Mouse (Mus musculus): Measurements from ENCODE around the gene Gm10337. TPM values are rescaled to one million over a fixed set of nuclear protein-coding genes. Genes with fewer than 3 reads are reported as not detected.

Gene Gm10337
- total RNA-seq, 2 experiments from 2014 or later: not detected

DNA sequence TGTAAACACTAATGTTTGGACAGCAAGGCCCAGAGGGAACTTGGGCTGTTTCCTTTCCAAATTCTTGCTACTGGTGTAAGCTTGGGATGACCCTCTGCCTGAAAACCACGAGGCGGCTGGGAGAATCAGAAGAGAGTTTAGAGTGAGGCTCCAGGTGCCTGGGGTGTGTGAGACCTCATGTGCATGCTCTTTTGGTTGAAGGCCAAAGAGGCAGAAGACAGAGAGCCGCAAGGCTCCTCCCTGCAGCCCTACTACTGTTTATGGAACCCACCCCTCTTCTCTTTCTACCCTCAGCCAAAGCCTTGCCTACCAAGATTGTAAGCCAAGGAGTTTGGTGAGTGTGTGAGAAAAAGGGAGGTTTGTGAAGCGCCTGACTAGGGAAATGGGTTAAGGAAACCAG is 12.3 kb downstream of the Gm10337 start:
- no peak for ATAC-seq (ENCODE audit: poor library complexity, severe bottlenecking)

DNA sequence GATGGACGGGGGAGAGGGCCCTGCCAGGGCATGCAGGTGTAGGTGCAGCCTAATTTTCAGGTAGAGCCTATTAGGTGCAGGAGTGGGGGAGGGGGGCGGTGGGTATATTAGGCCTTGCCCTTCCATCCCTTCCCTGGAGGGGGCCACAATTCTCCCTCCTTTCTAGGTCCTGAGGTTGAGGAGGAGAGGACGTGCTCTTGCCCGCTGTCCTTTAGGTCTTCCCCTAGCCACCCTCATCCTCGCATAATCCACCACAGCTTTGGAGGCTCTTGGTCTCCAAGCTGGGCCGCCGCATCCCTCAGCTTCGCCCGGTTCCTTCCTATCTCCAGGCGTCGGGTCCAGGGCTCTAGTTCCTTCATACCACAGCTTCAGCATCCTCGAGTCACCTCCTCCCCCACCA is 12.8 kb downstream of the Gm10337 start:
- no peak for ATAC-seq (ENCODE audit: poor library complexity, severe bottlenecking)

DNA sequence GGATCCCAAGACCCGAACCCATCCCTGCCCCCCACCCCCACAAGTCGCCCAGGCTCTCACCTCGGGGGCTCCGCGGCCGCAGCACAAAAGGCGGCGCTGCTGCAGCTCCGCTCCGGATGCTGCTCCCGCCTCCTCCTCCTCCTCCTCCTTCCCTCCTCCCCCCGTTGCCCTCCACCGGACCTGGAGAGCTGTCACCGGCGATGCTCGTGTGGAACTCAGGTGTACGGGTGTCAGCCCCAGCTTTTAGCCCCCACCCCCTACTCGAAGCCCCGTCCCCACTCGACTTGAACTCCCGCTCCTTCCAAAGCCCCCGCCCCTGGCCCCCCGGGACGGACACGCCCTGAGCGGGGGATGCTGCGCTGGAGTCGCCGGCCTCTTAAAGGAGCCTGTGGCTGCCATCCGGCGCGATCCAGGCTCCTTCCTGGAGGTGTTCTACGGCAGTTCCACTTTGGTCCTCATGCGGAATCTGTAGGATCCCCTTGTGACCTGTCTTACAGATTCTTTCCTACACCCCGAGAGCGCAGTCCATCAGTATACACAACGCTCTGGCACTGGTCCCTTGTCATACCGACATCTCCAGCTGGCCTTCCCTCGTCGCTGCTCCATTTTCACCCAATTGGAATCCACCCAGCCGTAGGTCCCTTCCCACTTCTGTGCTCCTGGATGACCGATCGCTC is 13.3 kb downstream of the Gm10337 start, which contains the start of gene Map3k12:
TSS of gene Map3k12 (minus strand) at position 337 of the 677 bp plus-strand sequence.
- ATAC-seq (ENCODE audit: poor library complexity, severe bottlenecking): no peak

DNA sequence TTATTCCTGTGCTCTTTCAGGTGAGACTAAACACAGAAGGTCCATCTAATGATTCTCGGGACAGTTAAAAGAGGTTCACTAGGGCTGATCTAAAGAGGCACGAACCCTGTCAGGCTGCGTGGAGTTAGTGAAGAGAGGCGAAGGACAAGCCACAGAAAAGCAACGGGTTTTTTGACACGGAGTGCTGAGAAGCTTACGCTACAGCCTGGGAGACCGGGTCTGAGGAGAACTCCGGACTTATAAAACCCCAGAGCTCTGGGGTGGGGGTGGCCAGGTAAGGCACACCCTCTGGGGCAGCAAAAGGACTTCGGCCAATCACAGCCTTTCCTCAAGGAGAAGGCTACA is 14.1 kb downstream of the Gm10337 start:
- ATAC-seq (ENCODE audit: poor library complexity, severe bottlenecking): no peak

DNA sequence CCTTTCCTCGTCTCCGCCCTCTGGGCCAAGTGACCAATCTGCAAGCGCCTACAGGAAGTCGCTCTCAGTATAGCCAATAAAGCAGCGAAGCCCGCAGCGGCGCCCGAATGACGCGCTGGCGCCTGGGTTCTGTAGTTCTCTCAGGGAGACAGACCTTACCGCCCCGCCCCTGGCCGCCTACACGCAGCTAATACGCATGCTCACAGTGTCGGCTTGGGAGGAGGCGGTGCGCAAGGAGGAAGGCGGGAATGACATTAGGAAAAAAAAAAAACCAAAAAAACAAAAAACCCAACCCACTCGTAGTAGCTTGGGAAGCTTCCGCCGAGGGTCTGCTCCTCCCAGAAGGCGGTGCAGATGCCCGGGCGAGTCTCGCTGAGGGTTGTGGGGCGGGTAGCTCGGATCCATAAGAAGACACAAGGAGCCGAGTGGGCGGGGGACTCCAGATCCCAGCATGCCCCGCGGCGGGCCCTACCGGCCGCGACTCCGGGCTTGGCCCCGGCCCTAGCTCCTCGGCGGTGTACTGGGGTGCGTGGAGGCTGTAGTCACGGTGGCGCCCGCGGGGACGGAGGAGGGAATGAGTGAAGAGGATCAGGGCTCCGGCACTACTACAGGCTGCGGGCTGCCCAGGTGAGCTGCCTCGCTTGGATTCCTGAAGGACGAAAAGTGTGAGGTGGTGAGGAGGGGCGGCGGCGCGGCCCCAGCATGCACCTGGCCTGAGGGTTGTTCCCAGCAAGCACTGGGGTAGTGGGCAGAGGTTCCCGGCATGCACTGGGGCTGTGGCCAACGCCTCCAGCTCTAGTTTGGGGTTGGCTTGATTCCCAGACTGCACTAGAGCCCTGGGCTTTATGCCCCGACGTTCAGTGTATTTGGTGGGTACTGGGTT is 14.7 kb downstream of the Gm10337 start, which contains the start of gene Tarbp2:
TSS of gene Tarbp2 (plus strand) at position 217 of the 883 bp plus-strand sequence.
- ATAC-seq (ENCODE audit: poor library complexity, severe bottlenecking): peak; percentile 81

DNA sequence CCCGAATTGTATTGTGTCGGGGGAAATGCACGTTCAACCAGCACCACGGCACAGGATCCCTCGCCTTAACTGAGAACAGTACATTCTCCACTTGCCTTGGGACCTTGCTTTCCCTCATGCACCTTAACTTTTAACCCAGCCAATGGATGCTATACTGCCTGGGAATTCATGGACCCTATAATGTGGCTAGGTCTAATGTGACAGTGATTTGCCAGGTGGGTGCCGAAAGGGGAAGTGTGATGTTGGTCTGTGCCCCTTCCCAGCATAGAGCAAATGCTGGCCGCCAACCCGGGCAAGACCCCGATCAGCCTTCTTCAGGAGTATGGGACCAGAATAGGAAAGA is 15.3 kb downstream of the Gm10337 start:
- ATAC-seq (ENCODE audit: poor library complexity, severe bottlenecking): no peak

DNA sequence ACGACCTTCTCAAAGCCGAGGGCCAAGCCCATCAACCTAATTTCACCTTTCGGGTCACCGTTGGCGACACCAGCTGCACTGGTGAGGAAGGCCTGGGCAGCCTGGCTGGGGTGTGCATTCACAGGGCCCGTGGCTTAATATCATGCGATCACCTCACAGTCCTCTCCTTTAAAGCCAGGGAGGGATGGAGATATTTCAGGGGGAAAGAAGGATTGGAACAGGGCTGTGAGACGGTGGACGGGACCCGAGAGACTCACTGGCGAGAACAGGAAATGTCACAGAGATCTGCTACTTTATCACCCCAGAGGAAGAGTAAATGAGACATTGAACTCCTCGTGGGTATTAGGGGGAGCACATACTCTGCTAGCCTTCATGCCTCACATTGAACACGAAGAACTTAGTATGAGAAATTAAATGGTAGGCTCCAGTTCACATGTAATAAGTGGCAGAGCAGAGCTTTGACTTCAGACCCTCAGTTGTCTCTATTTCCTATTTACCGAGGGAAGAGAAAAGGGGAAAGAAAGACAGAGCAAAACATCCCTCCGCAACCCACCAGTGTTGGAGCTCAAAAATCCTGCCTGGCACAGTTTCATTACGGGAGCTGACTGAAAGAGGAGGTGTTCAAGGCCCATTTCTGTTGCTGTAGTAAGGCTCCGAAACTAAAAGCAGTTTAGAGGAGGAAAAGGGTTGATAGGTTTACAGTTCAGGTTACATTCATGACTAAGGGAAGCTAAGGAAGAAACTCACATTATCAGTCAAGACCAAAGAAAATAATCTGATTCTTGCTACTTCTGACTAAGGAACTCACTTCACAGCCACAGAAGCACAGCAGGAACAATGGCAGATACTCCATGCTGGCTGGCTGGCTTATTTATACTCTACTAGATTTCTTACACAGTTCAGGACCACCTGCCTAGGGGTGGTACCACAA is 16.0 kb downstream of the Gm10337 start:
- ATAC-seq (ENCODE audit: poor library complexity, severe bottlenecking): no peak

DNA sequence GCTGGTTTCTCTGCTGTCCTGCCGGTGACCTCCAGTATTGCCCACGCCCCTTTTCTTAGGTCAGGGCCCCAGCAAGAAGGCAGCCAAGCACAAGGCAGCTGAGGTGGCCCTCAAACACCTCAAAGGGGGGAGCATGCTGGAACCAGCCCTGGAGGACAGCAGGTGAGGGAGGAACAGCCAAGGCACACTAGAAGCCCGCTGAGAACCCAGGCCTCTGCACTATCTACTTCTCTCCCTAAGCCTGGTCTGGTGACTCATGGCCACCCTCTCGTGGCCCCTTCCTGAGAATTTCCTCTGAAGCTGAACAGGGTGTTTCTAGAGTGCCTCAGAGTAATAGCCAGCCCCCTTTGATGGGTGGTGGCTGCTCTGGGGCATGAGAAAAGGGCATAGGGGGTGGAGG is 16.9 kb downstream of the Gm10337 start:
- no peak for ATAC-seq (ENCODE audit: poor library complexity, severe bottlenecking)

DNA sequence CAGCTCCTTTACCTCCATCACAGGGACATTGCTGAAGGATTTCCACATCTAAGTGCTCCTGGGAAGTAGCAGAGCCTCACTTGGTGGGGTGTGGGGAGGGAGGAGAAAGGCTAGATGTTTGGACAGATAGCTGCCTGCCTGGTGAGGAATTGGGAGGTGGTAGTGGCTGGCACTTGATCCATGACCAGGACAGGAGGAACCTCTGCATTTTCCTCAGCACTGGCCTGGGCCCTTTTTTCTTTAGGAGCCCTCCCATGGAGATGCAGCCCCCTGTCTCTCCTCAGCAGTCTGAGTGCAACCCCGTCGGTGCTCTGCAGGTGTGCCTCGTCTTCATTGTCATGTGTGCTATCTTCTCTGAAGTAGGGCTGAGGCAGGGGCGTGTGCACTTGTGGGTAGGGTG is 18.0 kb downstream of the Gm10337 start:
- no peak for ATAC-seq (ENCODE audit: poor library complexity, severe bottlenecking)

DNA sequence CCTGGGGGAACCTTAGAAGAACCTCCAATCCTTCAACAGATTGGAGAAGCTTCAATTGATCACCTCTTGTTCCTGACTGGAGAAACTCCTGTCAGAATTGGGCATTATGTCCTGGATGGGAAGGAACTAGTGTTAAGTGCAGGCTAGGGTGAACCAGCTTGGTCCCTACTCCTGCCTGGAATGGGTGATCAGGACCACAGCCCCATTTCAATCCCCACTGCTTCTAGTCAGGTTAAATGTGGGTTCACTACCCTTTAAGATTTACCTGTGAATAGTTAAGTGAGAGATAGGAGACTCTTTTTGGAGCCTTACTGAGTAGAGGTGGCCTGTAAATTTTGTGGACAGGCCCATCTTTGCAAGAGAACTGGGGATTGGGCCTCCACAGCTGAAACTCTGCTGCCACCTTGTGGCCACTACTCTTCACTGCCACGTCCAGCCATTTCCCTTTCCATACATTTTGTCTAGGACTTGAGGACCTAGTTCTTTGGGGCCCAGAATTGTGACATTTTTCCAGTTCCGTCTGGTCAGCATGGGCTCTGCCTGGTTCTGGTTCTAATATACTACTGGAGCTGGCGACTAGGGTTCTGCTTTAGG is 21.5 kb downstream of the Gm10337 start, which contains the start of gene Npff:
TSS of gene Npff (minus strand) at position 51 of the 594 bp plus-strand sequence.
- ATAC-seq (ENCODE audit: poor library complexity, severe bottlenecking): peak; percentile 90

DNA sequence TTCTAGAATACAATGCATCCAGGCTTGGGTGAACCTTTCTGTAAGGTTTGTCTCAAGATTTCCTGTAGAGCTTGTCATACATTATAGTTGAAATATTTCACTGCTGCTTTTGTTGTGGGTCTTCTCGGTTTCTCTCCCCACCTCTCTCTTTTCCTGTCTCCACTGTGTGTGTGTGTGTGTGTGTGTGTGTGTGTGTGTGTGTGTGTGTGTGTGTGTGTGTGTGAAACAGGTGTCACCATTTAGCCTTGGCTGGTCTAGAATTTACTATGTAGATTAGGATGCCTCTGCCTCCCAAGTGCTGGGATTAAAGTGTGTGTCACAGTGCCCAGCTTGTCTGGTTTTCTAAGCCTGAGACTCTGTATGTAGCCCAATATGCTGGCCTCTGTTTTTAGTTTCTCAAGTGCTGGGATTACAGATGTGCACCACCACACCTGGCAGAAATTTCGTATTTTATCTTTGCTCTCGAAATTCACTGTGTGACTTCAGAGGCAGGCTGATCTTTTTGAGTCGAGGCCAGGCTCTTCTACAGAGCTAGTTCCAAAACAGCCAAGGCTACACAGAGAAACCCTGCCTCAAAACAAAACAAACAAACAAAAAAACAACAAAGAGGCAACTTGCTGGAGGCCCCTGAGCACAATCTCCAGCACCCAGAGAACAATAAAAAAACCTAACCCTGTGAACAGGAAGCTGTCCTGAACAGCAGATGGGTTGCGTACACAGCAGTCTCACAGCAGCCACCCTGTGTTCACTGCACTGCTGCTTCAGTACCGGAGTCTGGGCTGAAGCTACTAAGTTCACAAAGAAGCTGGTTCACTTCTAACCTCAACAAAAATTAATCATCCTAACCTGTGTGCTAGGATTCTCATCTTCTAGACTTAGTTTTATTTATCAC is 22.8 kb downstream of the Gm10337 start:
- ATAC-seq (ENCODE audit: poor library complexity, severe bottlenecking): no peak

DNA sequence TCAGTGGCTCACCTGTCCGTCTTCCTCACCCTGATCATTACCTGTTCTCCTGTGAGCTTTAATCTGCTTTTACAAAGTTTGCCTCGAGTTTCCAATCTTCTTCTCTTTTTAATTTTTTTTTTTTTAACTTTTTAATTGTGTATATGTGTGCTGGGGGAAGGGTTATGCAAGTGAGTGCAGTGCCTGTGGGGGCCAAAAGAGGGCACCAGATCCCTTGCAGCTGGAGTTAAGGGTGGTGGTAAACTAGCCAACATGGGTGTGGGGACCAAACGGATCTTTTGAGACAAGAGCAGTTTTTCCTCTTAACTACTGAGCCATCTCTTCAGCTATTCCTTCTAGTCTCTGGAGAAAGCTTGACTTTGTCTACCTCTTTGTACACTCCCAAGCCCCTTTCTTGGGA is 24.4 kb downstream of the Gm10337 start:
- ATAC-seq (ENCODE audit: poor library complexity, severe bottlenecking): no peak

DNA sequence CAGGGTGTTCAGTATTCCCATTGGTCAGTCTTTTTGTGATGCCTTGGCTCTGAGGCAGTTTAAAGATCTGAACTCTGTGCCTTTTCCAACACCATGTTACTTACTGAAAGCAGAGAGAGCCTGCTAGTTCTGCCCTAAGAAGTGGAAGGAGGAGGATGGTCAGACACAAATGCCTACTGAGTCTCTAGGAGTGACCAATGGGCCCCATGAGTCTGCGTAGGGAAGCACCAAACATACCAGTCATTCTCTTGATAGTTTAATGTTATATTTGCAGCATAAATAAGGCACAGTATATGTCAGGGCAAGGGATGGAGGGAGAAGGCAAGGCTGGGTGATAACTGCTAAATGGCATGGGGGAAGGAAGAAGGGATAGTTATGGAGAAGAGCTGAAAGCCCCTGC is 24.9 kb downstream of the Gm10337 start:
- no peak for ATAC-seq (ENCODE audit: poor library complexity, severe bottlenecking)

DNA sequence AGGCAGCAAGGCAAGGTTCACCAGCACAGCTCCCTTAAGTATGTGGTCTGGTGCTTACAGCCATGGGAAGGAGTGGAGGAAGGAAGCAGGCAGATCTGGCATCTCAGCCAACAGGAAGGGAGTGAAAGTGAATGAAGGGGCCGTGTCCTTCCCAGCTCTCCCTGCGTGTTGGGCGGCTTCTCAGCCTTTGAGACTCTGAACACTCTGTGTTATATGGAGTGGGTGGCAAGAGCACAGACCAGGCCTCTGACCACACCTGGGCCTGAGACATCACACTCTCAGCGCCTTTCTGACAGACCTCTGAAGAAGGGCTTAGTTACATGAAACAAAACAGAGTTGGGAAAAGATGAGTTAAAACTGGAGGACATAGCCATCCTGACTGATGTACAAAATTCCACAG is 27.0 kb downstream of the Gm10337 start:
- no peak for ATAC-seq (ENCODE audit: poor library complexity, severe bottlenecking)

DNA sequence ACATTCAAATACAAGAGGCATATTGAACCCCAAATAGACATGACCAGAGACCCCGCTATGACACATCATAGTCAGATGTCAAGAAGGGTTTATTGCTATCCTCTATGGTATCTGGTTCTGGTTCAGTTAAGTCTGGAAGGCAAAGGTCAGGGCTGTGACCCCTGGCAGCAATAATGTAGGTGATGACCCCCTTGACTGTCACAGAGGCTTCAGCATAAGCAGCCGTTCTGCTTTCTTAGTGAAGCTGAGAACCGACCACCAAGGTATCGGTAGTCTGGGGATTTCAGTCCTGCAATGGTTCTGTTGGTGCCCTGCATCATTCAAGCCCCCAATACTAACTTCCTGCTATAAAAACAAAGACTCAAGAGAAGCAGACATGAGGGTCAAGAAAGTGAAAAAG is 28.1 kb downstream of the Gm10337 start:
- no peak for ATAC-seq (ENCODE audit: poor library complexity, severe bottlenecking)

DNA sequence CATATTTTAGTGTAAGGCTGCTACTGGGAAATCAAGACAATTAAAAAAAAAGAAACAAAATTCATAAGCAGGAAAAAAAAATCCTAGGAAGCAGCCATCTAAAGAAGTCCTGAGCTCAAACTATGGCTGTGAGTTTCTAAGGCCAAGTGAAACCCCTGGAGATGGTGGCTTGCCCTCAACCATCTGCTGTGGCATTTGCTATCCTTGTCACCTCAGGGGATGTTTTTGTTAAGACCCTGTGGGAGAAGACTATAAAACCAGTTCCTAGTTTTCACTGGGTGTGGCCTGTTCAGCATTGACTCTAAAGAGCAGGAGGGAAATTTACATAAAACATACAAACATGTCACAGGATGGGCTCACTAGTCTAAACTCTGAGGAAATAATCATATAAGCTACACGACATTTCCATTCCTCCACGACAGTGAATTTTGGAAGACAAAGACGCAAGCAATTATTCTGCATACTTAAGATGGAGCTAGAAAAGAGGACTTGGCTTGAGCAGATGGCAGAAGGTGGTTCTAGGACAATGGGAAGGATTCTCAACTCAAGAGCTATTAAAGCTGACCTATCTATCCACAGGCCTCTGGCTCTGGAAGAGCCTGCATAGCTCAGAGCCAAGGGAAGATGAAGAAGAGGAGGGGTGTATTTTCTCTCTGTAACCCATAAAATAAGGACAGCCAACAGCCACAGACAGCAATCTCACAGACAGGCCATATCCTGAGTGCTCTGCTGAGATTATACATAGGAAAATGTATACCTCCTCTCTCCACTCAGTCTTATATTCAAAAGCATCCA is 28.8 kb downstream of the Gm10337 start:
- no peak for ATAC-seq (ENCODE audit: poor library complexity, severe bottlenecking)

DNA sequence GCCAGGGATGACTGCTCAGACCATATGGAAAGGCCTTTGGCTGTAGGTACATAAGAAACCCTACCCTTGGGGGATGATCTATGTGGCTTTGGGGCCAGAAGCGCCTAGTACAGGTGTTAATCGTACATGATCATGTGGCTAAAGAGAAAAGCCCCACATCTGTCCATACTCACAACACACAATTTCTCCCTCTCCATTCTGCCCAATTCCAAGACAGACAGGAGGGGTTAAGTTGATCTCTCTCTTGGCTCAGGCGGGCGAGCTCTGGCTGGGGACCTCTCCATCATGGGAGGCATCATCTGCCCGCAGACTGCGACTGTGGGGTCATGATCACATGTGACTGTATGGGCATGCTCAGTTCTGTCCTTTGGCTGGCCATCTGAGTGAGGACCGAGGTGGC is 30.4 kb downstream of the Gm10337 start:
- ATAC-seq (ENCODE audit: poor library complexity, severe bottlenecking): no peak

DNA sequence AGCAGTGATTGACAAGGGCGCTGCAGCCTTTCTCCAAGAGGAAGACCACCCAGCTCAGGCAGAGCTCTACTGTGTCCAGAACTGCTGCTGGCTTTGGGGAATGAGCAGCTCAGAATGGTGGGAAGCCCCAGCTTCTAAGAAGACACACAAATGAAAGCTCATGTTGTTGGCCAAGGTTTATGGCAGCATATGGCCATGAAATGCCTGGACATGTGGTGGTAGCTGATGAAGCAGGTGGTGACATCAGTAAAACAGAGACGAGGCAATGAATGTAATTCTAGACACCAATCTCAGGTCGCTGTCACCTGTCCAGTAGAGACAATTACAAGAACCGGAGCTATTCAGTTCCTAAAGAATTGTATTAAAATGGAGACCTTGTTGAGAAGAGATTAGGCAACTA is 41.3 kb downstream of the Gm10337 start:
- no peak for ATAC-seq (ENCODE audit: poor library complexity, severe bottlenecking)

DNA sequence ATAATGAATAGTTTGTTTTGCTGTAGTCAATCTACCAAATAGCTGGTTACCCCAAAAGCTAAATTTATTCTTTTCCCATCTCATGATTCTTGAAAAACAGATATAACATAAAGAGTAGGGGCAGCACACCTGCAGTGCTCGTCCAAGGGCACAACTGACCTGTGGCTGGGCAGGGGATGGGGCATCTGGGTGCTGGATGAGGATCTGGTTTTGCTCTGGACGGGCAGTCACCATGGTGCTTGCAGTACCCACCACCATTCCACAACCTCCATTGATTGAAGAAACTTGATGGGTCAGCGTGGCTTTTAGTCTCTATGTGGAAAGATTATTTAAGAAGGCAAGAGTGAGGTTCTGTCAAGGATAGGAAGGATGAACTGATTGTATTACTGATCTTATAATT is 42.7 kb downstream of the Gm10337 start:
- no peak for ATAC-seq (ENCODE audit: poor library complexity, severe bottlenecking)

Data from megakaryocyte, adult 5-6 weeks (primary cell).